Mouse (Mus musculus) E14TG2a.4 (cell line): ENCODE results near the gene Ppif.

ENCODE experiments used
- H3K27me3 ChIP-seq: 2 replicates; pipeline ENCODE4 v1.6.1; 2014; ENCODE audit warnings: low read length, control low read depth; ENCODE audit not compliant: insufficient read depth
- H3K36me3 ChIP-seq: 2 replicates; pipeline ENCODE4 v1.6.1; 2014; ENCODE audit warnings: low read length, control low read depth; ENCODE audit not compliant: insufficient read depth
- H3K4me1 ChIP-seq: replicated peaks from 2 replicates; pipeline ENCODE4 v1.6.1; 2014; ENCODE audit warnings: low read depth, low read length, control low read depth
- H3K4me3 ChIP-seq: replicated peaks from 2 replicates; pipeline ENCODE4 v1.5.1; 2014; ENCODE audit warnings: mild to moderate bottlenecking, low read length
- H3K9me3 ChIP-seq: 2 replicates; pipeline ENCODE4 v1.6.1; 2014; ENCODE audit warnings: low read length, control low read depth
- CTCF ChIP-seq: conservative IDR thresholded peaks from 2 replicates; pipeline ENCODE4 v1.5.1; 2014; ENCODE audit warnings: low read length
- NANOG ChIP-seq: IDR thresholded peaks from 2 replicates; pipeline ENCODE4 v1.6.1; 2014; ENCODE audit warnings: borderline replicate concordance, low read length, mixed read lengths
- POU5F1 ChIP-seq: IDR thresholded peaks from 2 replicates; pipeline ENCODE4 v1.6.1; 2014; ENCODE audit warnings: low read length, borderline replicate concordance

Gene Ppif

DNA sequence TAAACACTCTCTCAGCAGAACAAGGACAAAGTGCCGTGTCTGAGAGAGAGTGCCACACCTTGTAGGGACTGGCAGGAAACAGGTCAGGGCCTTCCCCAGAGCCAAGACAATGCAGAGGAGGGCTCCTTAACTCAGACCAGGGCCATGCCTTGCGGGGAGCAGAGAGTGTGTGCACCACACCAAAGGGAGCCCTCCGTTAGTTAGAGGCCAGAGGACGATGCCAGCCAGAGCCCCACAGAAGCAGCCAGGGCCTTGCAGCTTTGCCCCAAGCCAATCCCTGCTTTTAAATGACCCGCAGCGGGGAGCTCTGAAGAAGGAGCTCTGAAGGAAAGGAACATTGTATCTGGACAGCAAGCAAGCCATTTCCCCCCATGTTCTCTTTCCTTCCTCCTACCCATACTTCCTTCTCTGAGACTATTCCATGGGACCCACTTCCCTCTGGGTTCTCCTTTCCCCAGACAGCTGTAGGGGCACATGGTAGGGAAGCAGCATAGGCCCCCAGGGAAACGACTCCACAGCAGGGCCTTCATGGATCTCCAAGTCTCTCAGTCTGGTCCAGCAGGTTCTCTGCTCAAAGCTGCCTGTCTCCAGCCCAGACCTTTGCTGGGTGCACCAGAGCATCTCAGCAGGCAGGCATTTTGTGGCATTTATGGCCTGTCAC, 30.2 kb upstream of the Ppif start:
- H3K4me1 ChIP-seq = peaks cover 69% of the 10 kb centered on the region
- no peaks in the 10 kb centered on the region for H3K27me3 ChIP-seq
- peak overlapping the region; percentile 50 for H3K4me3 ChIP-seq
- H3K9me3 ChIP-seq = no peaks in the 10 kb centered on the region
- peaks cover 41% of the 10 kb centered on the region for H3K36me3 ChIP-seq
- no peak for TF ChIP-seq CTCF
- no peak for TF ChIP-seq POU5F1
- TF ChIP-seq NANOG = no peak

DNA sequence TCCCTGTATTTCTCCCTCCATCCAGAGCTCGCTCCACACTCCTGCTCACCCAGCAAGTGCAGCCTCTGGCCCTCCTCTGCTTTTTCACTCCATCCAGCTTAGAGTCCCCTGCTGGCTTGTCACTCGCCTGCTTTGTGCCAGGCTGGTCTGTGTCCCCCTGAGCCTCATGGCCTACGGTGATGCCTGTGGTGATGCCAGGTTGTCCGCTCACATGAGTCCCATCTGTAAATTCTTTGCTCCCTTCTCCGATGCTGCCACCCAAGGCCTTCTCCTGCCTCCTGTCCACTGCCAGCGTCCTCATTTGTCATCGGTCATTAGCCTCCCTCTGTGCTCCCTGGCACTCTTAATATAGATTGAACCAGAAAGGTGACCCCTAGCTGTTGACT, 29.7 kb upstream of the Ppif start:
- peaks cover 65% of the 10 kb centered on the region for H3K4me1 ChIP-seq
- H3K36me3 ChIP-seq = peaks cover 36% of the 10 kb centered on the region
- H3K4me3 ChIP-seq = no peak overlapping the region
- no peaks in the 10 kb centered on the region for H3K27me3 ChIP-seq
- H3K9me3 ChIP-seq = no peaks in the 10 kb centered on the region
- TF ChIP-seq POU5F1 (no peak), CTCF (no peak), NANOG (no peak)

DNA sequence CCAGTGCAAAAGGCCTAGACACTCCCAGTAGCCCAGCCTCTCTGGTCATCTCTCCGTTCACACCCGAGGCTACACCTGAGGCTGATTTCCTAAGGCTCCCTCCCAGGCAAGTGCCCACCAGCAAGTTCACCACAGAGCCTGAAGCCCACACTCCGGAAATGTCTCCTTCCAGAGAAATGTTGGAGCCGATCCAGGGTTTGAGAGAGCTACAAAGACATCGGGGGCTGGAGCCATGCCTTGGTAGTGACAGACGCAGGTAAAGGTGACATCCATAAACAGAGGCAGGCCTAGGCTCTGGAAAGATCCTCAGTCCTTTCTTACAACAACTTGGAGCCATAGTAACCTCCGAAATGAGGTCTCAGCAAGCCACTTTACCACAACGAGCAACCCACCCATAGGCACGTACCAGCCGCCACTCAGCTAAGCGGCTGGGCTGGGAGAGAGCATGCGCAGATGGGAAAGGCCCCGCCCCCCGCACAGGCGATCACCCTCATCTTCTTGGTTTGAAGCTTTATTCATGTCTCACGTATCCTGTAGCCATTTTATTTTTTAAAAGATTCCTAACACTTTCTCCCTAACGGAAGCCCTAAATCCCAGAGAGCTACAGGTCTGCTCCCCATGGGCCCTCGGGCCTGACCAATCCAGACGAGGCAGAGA, 28.5 kb upstream of the Ppif start:
- Histone ChIP-seq H3K27me3 (no peaks in the 10 kb centered on the region), H3K36me3 (peaks cover 27% of the 10 kb centered on the region), H3K9me3 (no peaks in the 10 kb centered on the region), H3K4me3 (peak overlapping the region; percentile 74), H3K4me1 (peaks cover 54% of the 10 kb centered on the region)
- TF ChIP-seq NANOG (no peak), POU5F1 (no peak), CTCF (no peak)

DNA sequence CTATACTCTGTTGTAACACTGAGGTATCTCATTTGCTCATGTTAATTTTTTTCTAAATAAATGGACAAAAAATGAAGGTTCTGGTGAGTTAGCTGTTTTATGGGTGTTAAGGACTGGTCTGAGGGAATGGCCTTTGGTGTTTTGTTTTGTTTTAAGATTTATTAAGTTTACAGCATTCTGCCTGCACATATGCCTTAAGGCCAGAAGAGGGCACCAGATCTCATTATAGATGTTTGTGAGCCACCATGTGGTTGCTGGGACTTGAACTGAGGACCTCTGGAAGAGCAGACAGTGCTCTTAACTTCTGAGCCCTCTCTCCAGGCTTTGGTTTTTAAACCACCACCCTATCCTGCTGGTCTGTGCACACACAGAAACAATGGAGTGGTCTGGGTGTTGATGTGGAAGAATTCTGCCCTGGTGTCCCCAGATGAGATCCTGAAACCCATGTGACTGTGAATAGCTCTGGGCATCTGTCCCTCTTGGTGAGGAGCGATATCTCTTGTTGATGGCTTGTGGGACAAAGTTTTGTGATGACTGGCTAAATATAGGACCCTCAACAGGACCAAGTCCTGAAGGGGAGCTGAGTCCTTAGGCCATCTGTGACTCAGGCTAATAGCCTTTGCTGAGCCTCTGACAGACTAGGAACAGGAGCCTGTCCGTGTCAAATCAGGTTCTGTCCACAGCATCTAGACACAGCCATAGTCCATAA, 27.1 kb upstream of the Ppif start:
- Histone ChIP-seq H3K4me1 (peaks cover 46% of the 10 kb centered on the region), H3K4me3 (no peak overlapping the region), H3K36me3 (peaks cover 27% of the 10 kb centered on the region), H3K27me3 (no peaks in the 10 kb centered on the region), H3K9me3 (no peaks in the 10 kb centered on the region)
- TF ChIP-seq POU5F1 (no peak), CTCF (peak; percentile 63), NANOG (no peak)

- H3K4me3 ChIP-seq = no peak overlapping the region
- peaks cover 19% of the 10 kb centered on the region for H3K36me3 ChIP-seq
- TF ChIP-seq POU5F1 = no peak
- no peak for TF ChIP-seq NANOG
- TF ChIP-seq CTCF = no peak
- H3K9me3 ChIP-seq = no peaks in the 10 kb centered on the region
- 0 out of 2 replicates have a peak, but pooled peaks cover 4% of the 10 kb centered on the region for H3K27me3 ChIP-seq
- H3K4me1 ChIP-seq = peaks cover 38% of the 10 kb centered on the region
Measured at GRCm38 (mm10) chr14:25667587-25667986, 26.4 kb upstream of the Ppif start.

GRCm38 (mm10) chr14:25679625-25680024, 14.3 kb upstream of the Ppif start:
- Histone ChIP-seq H3K36me3 (no peaks in the 10 kb centered on the region), H3K9me3 (no peaks in the 10 kb centered on the region), H3K4me3 (no peak overlapping the region), H3K4me1 (peaks cover 16% of the 10 kb centered on the region), H3K27me3 (peaks cover 19% of the 10 kb centered on the region)
- TF ChIP-seq NANOG = no peak
- TF ChIP-seq POU5F1 = no peak
- no peak for TF ChIP-seq CTCF

- Histone ChIP-seq H3K4me1 (peaks cover 11% of the 10 kb centered on the region), H3K4me3 (no peak overlapping the region), H3K27me3 (peaks cover 20% of the 10 kb centered on the region), H3K9me3 (no peaks in the 10 kb centered on the region), H3K36me3 (no peaks in the 10 kb centered on the region)
- TF ChIP-seq NANOG (no peak), POU5F1 (no peak), CTCF (no peak)
Measured at GRCm38 (mm10) chr14:25682020-25682419, 11.9 kb upstream of the Ppif start.

DNA sequence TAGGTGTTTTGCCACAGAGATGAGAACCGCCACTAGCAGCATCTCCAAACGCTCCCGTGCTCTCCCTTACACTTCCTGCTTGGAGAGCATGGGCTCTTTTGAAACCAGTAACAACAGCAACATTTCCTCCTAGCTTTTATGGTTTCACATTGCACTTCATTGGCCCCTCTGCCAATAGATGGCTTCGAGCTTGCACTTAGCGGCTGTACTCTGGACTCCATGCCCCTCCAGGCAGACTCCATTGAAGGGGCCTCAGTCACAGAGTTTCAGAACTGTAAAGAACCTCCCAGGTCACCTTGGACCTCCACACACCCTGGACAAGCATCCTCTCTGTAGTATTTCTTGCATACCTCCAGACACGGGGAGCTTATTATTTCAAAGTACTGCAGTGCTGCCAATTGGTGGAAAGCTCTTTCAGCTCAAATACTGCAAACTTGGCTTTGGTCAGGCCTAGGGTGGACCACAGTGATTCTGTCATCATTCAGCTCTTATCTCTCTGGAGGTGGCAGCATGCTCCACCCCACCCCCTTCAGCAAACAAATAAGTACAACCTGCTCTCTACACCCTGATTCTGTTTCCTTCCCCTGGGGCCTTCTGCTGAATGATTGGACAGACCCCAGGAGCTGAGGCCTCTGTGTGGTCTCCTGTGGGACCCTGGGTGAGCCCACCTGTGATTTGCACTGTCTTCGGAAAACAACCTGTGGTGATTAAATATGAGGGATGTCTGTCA, 7.6 kb upstream of the Ppif start:
- H3K9me3 ChIP-seq = no peaks in the 10 kb centered on the region
- no peaks in the 10 kb centered on the region for H3K36me3 ChIP-seq
- no peak overlapping the region for H3K4me3 ChIP-seq
- peaks cover 20% of the 10 kb centered on the region for H3K27me3 ChIP-seq
- no peak for TF ChIP-seq NANOG
- TF ChIP-seq CTCF = no peak
- TF ChIP-seq POU5F1 = no peak
- H3K4me1 ChIP-seq = peaks cover 16% of the 10 kb centered on the region
